Mouse (Mus musculus) gastrocnemius, adult 18-20 months (tissue): ENCODE data around the gene Notum. TPM values are rescaled to one million over a fixed set of nuclear protein-coding genes. Genes with fewer than 3 reads are reported as not detected.

Source experiments
- DNase-seq: peaks from one replicate; pipeline ENCODE4 v3.0.0; 2021; ENCODE audit warnings: low spot score
- total RNA-seq, 2 experiments: library from RNA; stranded (reverse); gene quantifications; 2 replicates each; pipeline ENCODE4 v1.2.3; 2021

Gene Notum
- total RNA-seq, 2 experiments from 2014 or later, result not detected

- DNase-seq, result no peak
Observed at GRCm38 (mm10) chr11:120634810-120635209, 26.2 kb downstream of the Notum start.

- peak; percentile 92 for DNase-seq
Observed at GRCm38 (mm10) chr11:120633520-120634343, 27.2 kb downstream of the Notum start, which contains the start of gene Mafg. Gene Mafg, minus strand, starts transcription at chr11:120633600.

- DNase-seq, result peak; percentile 79
Observed at GRCm38 (mm10) chr11:120632559-120633519, 28.1 kb downstream of the Notum start.

- no peak for DNase-seq
Observed at GRCm38 (mm10) chr11:120631726-120632448, 29.1 kb downstream of the Notum start.

- no peak for DNase-seq
Observed at GRCm38 (mm10) chr11:120630881-120631725, 29.9 kb downstream of the Notum start.

- no peak for DNase-seq
Observed at GRCm38 (mm10) chr11:120630401-120630871, 30.5 kb downstream of the Notum start.

GRCm38 (mm10) chr11:120629911-120630310 lies 31.1 kb downstream of the Notum start:
- DNase-seq, result peak; percentile 79

GRCm38 (mm10) chr11:120629341-120629730 lies 31.6 kb downstream of the Notum start:
- no peak for DNase-seq

- no peak for DNase-seq
Observed at GRCm38 (mm10) chr11:120628601-120629340, 32.2 kb downstream of the Notum start.

GRCm38 (mm10) chr11:120627468-120628300 lies 33.3 kb downstream of the Notum start:
- DNase-seq, result no peak

GRCm38 (mm10) chr11:120626785-120627467 lies 34.0 kb downstream of the Notum start:
- no peak for DNase-seq

- no peak for DNase-seq
Observed at GRCm38 (mm10) chr11:120625152-120625775, 35.7 kb downstream of the Notum start, which contains the start of gene Sirt7. Gene Sirt7, minus strand, starts transcription at chr11:120625240.

- peak; percentile 79 for DNase-seq
Observed at GRCm38 (mm10) chr11:120624680-120625111, 36.3 kb downstream of the Notum start.

GRCm38 (mm10) chr11:120623961-120624679 lies 36.9 kb downstream of the Notum start:
- DNase-seq, result peak; percentile 68

GRCm38 (mm10) chr11:120622805-120623204 lies 38.2 kb downstream of the Notum start:
- no peak for DNase-seq

- DNase-seq, result no peak
Observed at GRCm38 (mm10) chr11:120620195-120620594, 40.8 kb downstream of the Notum start.
